Mouse (Mus musculus) testis, adult 2 months (tissue): ENCODE measurements around the gene Exoc5.

Experiments
- CTCF ChIP-seq: fragments of 200-500 bp; IDR thresholded peaks from 2 replicates; pipeline ENCODE4 v1.5.1; 2012; ENCODE audit warnings: low read depth, mild to moderate bottlenecking, inconsistent platforms, low read length, moderate library complexity; ENCODE audit not compliant: control insufficient read depth, insufficient read depth, insufficient replicate concordance
- POLR2A ChIP-seq: fragments of 200-500 bp; IDR thresholded peaks from 2 replicates; pipeline ENCODE4 v1.6.1; 2012; ENCODE audit warnings: low read depth, mild to moderate bottlenecking, inconsistent platforms, low read length, moderate library complexity; ENCODE audit not compliant: control insufficient read depth

- TF ChIP-seq CTCF (no peak), POLR2A (no peak)
Measured at GRCm38 (mm10) chr14:49088155-49089048, 21.9 kb upstream of the Exoc5 start.
